Mouse (Mus musculus): ENCODE results near the gene Tax1bp3. TPM values are rescaled to one million over a fixed set of nuclear protein-coding genes. Genes with fewer than 3 reads are reported as not detected.

Tax1bp3 gene
- total and polyA plus RNA-seq, 3 experiments = 2.6 to 3.3 (median 2.8) TPM

- peaks cover 27% of the 10 kb centered on the region for H3K79me2 ChIP-seq (replicated peaks; ENCODE audit: control insufficient read depth, extremely low read depth, insufficient read depth, poor library complexity, severe bottlenecking)
- DNase-seq (ENCODE audit: extremely low read depth) = no peak
- H3K27ac ChIP-seq (ENCODE audit: insufficient read depth, low read depth) = no peak overlapping the region
- H3K4me1 ChIP-seq (ENCODE audit: control insufficient read depth in 1 of 2, insufficient read depth in 2 of 2) = peaks cover 0 to 36% of the 10 kb centered on the region in 2 experiments; a peak in 2 of 4 replicates
- H3K4me3 ChIP-seq (replicated peaks in 1 of 3; ENCODE audit: low read depth in 2 of 3, low read length in 2 of 3, poor library complexity in 1 of 3) = no peak overlapping the region
- no peaks in the 10 kb centered on the region for H3K9me3 ChIP-seq (replicated peaks; ENCODE audit: low read length)
- H3K27me3 ChIP-seq (replicated peaks) = peaks cover under 1% of the 10 kb centered on the region
- dilution Hi-C loops (cut with MboI; ENCODE audit: extremely low pct_ligation_motif_present, extremely low pct_unique_long_range_greater_than_20kb, low sequenced_read_pairs) = no loop called here
- in situ Hi-C loops (cut with MboI; ENCODE audit: low pct_ligation_motif_present, low pct_unique_long_range_greater_than_20kb, low sequenced_read_pairs) = no loop called here
- TF ChIP-seq RAD21 (IDR thresholded peaks at IDR 0.05; ENCODE audit: low read depth, low read length) = no peak
- no peak for TF ChIP-seq UBTF (IDR thresholded peaks at IDR 0.05; ENCODE audit: low read depth, low read length)
- no peak for TF ChIP-seq SIN3A (IDR thresholded peaks at IDR 0.05; ENCODE audit: low read length)
- no peak for TF ChIP-seq ELF1 (IDR thresholded peaks at IDR 0.05; ENCODE audit: low read depth, low read length)
- TF ChIP-seq E2F4 (IDR thresholded peaks at IDR 0.05; ENCODE audit: insufficient replicate concordance, low read depth, low read length) = no peak
- no peak for TF ChIP-seq IRF4 (IDR thresholded peaks at IDR 0.05; ENCODE audit: low read depth, low read length)
- TF ChIP-seq USF1 (IDR thresholded peaks at IDR 0.05; ENCODE audit: low read depth, low read length) = no peak
- no peak for TF ChIP-seq ZNF384 (IDR thresholded peaks at IDR 0.05; ENCODE audit: low read depth, low read length)
- TF ChIP-seq CTCF (conservative IDR thresholded peaks at IDR 0.05 in 1 of 2, IDR thresholded peaks at IDR 0.05 in 1 of 2; ENCODE audit: low read depth in 2 of 2, low read length in 2 of 2) = no peak
- TF ChIP-seq NRF1 (IDR thresholded peaks at IDR 0.05; ENCODE audit: low read depth, low read length) = no peak
- no peak for TF ChIP-seq BHLHE40 (IDR thresholded peaks at IDR 0.05; ENCODE audit: low read depth, low read length)
- no peak for TF ChIP-seq CHD1 (IDR thresholded peaks at IDR 0.05; ENCODE audit: low read depth, low read length)
- TF ChIP-seq ZKSCAN1 (IDR thresholded peaks at IDR 0.05; ENCODE audit: borderline replicate concordance, low read depth, low read length) = no peak
- no peak for TF ChIP-seq MYC (IDR thresholded peaks at IDR 0.05; ENCODE audit: low read depth, low read length)
- no peak for TF ChIP-seq JUND (conservative IDR thresholded peaks at IDR 0.05; ENCODE audit: low read depth, low read length)
- no peak for TF ChIP-seq POLR2AphosphoS2 (IDR thresholded peaks at IDR 0.05; ENCODE audit: low read depth, low read length)
- TF ChIP-seq RCOR1 (conservative IDR thresholded peaks at IDR 0.05; ENCODE audit: low read depth, low read length) = no peak
- H3K9ac ChIP-seq (ENCODE audit: insufficient read depth, low read depth) = no peak overlapping the region
- H3K4me2 ChIP-seq (ENCODE audit: insufficient read depth, low read depth, poor library complexity, severe bottlenecking) = no peak overlapping the region
- peaks cover 16 to 76% of the 10 kb centered on the region in 2 experiments for H3K36me3 ChIP-seq (replicated peaks in 1 of 2; ENCODE audit: control insufficient read depth in 1 of 2, insufficient read depth in 1 of 2, low read length in 1 of 2)
Observed at GRCm38 (mm10) chr11:73172186-73172585, 4.7 kb upstream of the Tax1bp3 start.

- peak overlapping the region; percentile 70 to 94 (median 89) for H3K4me3 ChIP-seq (replicated peaks in 1 of 3; ENCODE audit: low read depth in 2 of 3, low read length in 2 of 3, poor library complexity in 1 of 3)
- H3K9ac ChIP-seq (ENCODE audit: insufficient read depth, low read depth) = peak overlapping the region; percentile 89
- TF ChIP-seq MAZ (IDR thresholded peaks at IDR 0.05; ENCODE audit: low read depth, low read length) (no peak), CHD2 (IDR thresholded peaks at IDR 0.05; ENCODE audit: low read length) (no peak), POLR2AphosphoS2 (IDR thresholded peaks at IDR 0.05; ENCODE audit: low read depth, low read length) (0 out of 2 replicates have a peak, but pooled peaks have one; percentile 51), MXI1 (IDR thresholded peaks at IDR 0.05; ENCODE audit: low read depth, low read length) (peak; percentile 49), HCFC1 (IDR thresholded peaks at IDR 0.05; ENCODE audit: low read depth, low read length) (no peak), CHD1 (IDR thresholded peaks at IDR 0.05; ENCODE audit: low read depth, low read length) (0 out of 2 replicates have a peak, but pooled peaks have one; percentile 54), TCF12 (IDR thresholded peaks at IDR 0.05; ENCODE audit: low read depth, low read length) (no peak), JUND (conservative IDR thresholded peaks at IDR 0.05; ENCODE audit: low read depth, low read length) (no peak), ZKSCAN1 (IDR thresholded peaks at IDR 0.05; ENCODE audit: borderline replicate concordance, low read depth, low read length) (no peak), BHLHE40 (IDR thresholded peaks at IDR 0.05; ENCODE audit: low read depth, low read length) (peak; percentile 52; the same call in 1 of the 2 replicates), NELFE (IDR thresholded peaks at IDR 0.05; ENCODE audit: low read depth, low read length) (peak; percentile 19; the same call in 1 of the 2 replicates)
- H3K79me2 ChIP-seq (replicated peaks; ENCODE audit: control insufficient read depth, extremely low read depth, insufficient read depth, poor library complexity, severe bottlenecking) = peaks cover 27% of the 10 kb centered on the region
- peak; percentile 39 for DNase-seq (ENCODE audit: extremely low read depth)
- peaks cover 15 to 46% of the 10 kb centered on the region in 2 experiments for H3K36me3 ChIP-seq (replicated peaks in 1 of 2; ENCODE audit: control insufficient read depth in 1 of 2, insufficient read depth in 1 of 2, low read length in 1 of 2)
- peaks cover 29% of the 10 kb centered on the region for H3K27me3 ChIP-seq (replicated peaks)
- peaks cover 0 to 38% of the 10 kb centered on the region in 2 experiments; a peak in 2 of 4 replicates for H3K4me1 ChIP-seq (ENCODE audit: control insufficient read depth in 1 of 2, insufficient read depth in 2 of 2)
- in situ Hi-C loops (cut with MboI; ENCODE audit: low pct_ligation_motif_present, low pct_unique_long_range_greater_than_20kb, low sequenced_read_pairs) = no loop called here
- H3K4me2 ChIP-seq (ENCODE audit: insufficient read depth, low read depth, poor library complexity, severe bottlenecking) = peak overlapping the region; percentile 84
- no peak overlapping the region for H3K27ac ChIP-seq (ENCODE audit: insufficient read depth, low read depth)
- H3K9me3 ChIP-seq (replicated peaks; ENCODE audit: low read length) = no peaks in the 10 kb centered on the region
- dilution Hi-C loops (cut with MboI; ENCODE audit: extremely low pct_ligation_motif_present, extremely low pct_unique_long_range_greater_than_20kb, low sequenced_read_pairs) = no loop called here
Observed at GRCm38 (mm10) chr11:73175612-73176011, 1.3 kb upstream of the Tax1bp3 start.
